Mouse (Mus musculus): ENCODE measurements around the gene Abcb6. TPM values are rescaled to one million over a fixed set of nuclear protein-coding genes. Genes with fewer than 3 reads are reported as not detected.

Gene Abcb6
- polyA plus RNA-seq, 1 experiment from 2014 or later = 12.0 TPM

GRCm38 (mm10) chr1:75136293-75136692, 43.9 kb downstream of the Abcb6 start:
- ATAC-seq (replicated peaks; ENCODE audit: insufficient number of reproducible peaks, low FRiP score, low TSS enrichment) = no peak
- WGBS (ENCODE audit: insufficient replicate concordance) = 56% methylated on average over 6 of the region's 6 CpGs
- H3K4me1 ChIP-seq (ENCODE audit: control insufficient read depth, insufficient read depth, low read length) = peaks cover 6% of the 10 kb centered on the region; the same call in 1 of the 2 replicates
- no peak overlapping the region; the same call in 1 of the 2 replicates for H3K4me2 ChIP-seq
- H3K4me3 ChIP-seq (ENCODE audit: low read depth, low read length) = no peak overlapping the region
- no peak overlapping the region for H3K9ac ChIP-seq (ENCODE audit: low read depth, low read length)
- H3K9me3 ChIP-seq (replicated peaks; ENCODE audit: control insufficient read depth, low read length) = no peaks in the 10 kb centered on the region
- no peaks in the 10 kb centered on the region for H3K27me3 ChIP-seq (ENCODE audit: control insufficient read depth, insufficient read depth, low read length)
- peaks cover 17% of the 10 kb centered on the region; the same call in 1 of the 2 replicates for H3K36me3 ChIP-seq (ENCODE audit: control insufficient read depth, insufficient read depth, low read length)
- peak overlapping the region; percentile 22 for H3K27ac ChIP-seq (ENCODE audit: low read depth, low read length)

- H3K36me3 ChIP-seq (ENCODE audit: control insufficient read depth, insufficient read depth, low read length) = peaks cover 10% of the 10 kb centered on the region; the same call in 1 of the 2 replicates
- no peak within 1 kb of the TSS for H3K4me3 ChIP-seq (ENCODE audit: low read depth, low read length)
- H3K4me1 ChIP-seq (ENCODE audit: control insufficient read depth, insufficient read depth, low read length) = no peaks in the 10 kb centered on the region
- H3K9ac ChIP-seq (ENCODE audit: low read depth, low read length) = no peak within 1 kb of the TSS
- H3K27me3 ChIP-seq (ENCODE audit: control insufficient read depth, insufficient read depth, low read length) = peaks cover 3% of the 10 kb centered on the region; the same call in 1 of the 2 replicates
- H3K27ac ChIP-seq (ENCODE audit: low read depth, low read length) = no peak within 1 kb of the TSS
- no peaks in the 10 kb centered on the region for H3K9me3 ChIP-seq (replicated peaks; ENCODE audit: control insufficient read depth, low read length)
- no peak within 1 kb of the TSS for H3K4me2 ChIP-seq
- no peak for ATAC-seq (replicated peaks; ENCODE audit: insufficient number of reproducible peaks, low FRiP score, low TSS enrichment)
- 61% methylated on average over 12 of the region's 12 CpGs for WGBS (ENCODE audit: insufficient replicate concordance)
Measured at GRCm38 (mm10) chr1:75133421-75134207, 46.6 kb downstream of the Abcb6 start, which contains the start of gene Slc23a3. Gene Slc23a3 (minus strand): TSS chr1:75133890.

DNA sequence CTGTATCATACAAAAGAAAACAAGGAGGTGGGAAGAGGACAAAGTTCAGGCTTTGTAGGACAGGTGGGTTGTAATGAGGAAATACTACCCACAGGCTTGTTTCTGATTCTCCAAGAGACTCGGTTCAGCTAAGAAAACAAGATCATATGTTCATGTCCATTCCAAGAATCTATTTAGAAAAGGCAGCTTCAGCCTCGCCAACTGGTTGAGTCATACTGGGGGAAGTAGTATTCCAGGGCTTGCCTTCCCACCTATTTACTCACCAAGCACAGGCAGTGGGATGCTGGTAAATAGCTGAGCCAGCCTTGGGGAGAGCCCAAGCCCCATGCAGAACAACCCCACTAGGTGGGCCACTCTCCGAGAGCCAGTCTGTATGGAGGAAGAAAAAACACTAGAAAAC, 51.6 kb downstream of the Abcb6 start:
- Histone ChIP-seq H3K27me3 (ENCODE audit: control insufficient read depth, insufficient read depth, low read length) (peaks cover 3% of the 10 kb centered on the region; the same call in 1 of the 2 replicates), H3K9me3 (replicated peaks; ENCODE audit: control insufficient read depth, low read length) (no peaks in the 10 kb centered on the region), H3K4me2 (no peak overlapping the region), H3K9ac (ENCODE audit: low read depth, low read length) (no peak overlapping the region), H3K4me3 (ENCODE audit: low read depth, low read length) (no peak overlapping the region), H3K27ac (ENCODE audit: low read depth, low read length) (no peak overlapping the region), H3K36me3 (ENCODE audit: control insufficient read depth, insufficient read depth, low read length) (no peaks in the 10 kb centered on the region), H3K4me1 (ENCODE audit: control insufficient read depth, insufficient read depth, low read length) (peaks cover 6% of the 10 kb centered on the region; the same call in 1 of the 2 replicates)
- WGBS (ENCODE audit: insufficient replicate concordance) = 80% methylated on average over 3 of the region's 3 CpGs
- ATAC-seq (replicated peaks; ENCODE audit: insufficient number of reproducible peaks, low FRiP score, low TSS enrichment) = no peak

DNA sequence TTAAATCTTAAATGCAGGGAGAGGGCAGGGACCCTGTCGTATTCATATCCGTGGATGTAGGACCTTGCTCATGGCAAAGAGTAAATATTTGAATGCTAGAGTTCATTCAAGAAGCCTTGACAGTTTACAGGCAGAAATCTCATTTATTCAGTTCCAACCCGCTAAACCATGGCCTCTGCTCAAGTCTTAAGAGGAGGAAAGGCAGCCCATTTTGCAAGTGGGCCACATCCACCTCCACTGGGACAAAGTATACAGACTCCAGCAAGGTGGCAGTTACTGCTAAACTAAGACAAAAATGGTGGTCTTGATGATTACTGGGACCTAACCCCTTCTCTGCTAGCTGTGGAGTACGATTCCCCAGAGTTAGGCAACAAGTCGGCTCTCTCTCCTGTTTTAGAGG, 54.8 kb downstream of the Abcb6 start:
- peak overlapping the region; percentile 63 for H3K4me2 ChIP-seq
- peak overlapping the region; percentile 96 for H3K27ac ChIP-seq (ENCODE audit: low read depth, low read length)
- ATAC-seq (replicated peaks; ENCODE audit: insufficient number of reproducible peaks, low FRiP score, low TSS enrichment) = no peak
- 36% methylated on average over 5 of the region's 5 CpGs for WGBS (ENCODE audit: insufficient replicate concordance)
- H3K27me3 ChIP-seq (ENCODE audit: control insufficient read depth, insufficient read depth, low read length) = peaks cover 3% of the 10 kb centered on the region; the same call in 1 of the 2 replicates
- H3K9me3 ChIP-seq (replicated peaks; ENCODE audit: control insufficient read depth, low read length) = no peaks in the 10 kb centered on the region
- peak overlapping the region; percentile 70 for H3K4me3 ChIP-seq (ENCODE audit: low read depth, low read length)
- H3K36me3 ChIP-seq (ENCODE audit: control insufficient read depth, insufficient read depth, low read length) = no peaks in the 10 kb centered on the region
- H3K4me1 ChIP-seq (ENCODE audit: control insufficient read depth, insufficient read depth, low read length) = peaks cover 6% of the 10 kb centered on the region; the same call in 1 of the 2 replicates
- peak overlapping the region; percentile 80; the same call in 1 of the 2 replicates for H3K9ac ChIP-seq (ENCODE audit: low read depth, low read length)

GRCm38 (mm10) chr1:75124346-75125321, 55.6 kb downstream of the Abcb6 start, which contains the start of gene Nhej1:
Gene Nhej1 (minus strand): TSS chr1:75125200.
- Histone ChIP-seq H3K9ac (ENCODE audit: low read depth, low read length) (peak within 1 kb of the TSS; percentile 80), H3K27me3 (ENCODE audit: control insufficient read depth, insufficient read depth, low read length) (peaks cover 3% of the 10 kb centered on the region; the same call in 1 of the 2 replicates), H3K4me2 (peak within 1 kb of the TSS; percentile 63), H3K4me1 (ENCODE audit: control insufficient read depth, insufficient read depth, low read length) (peaks cover 6% of the 10 kb centered on the region; the same call in 1 of the 2 replicates), H3K36me3 (ENCODE audit: control insufficient read depth, insufficient read depth, low read length) (no peaks in the 10 kb centered on the region), H3K9me3 (replicated peaks; ENCODE audit: control insufficient read depth, low read length) (no peaks in the 10 kb centered on the region), H3K27ac (ENCODE audit: low read depth, low read length) (peak within 1 kb of the TSS; percentile 96), H3K4me3 (ENCODE audit: low read depth, low read length) (peak within 1 kb of the TSS; percentile 70)
- WGBS (ENCODE audit: insufficient replicate concordance) = 2% methylated on average over 56 of the region's 56 CpGs
- peak; percentile 94 for ATAC-seq (replicated peaks; ENCODE audit: insufficient number of reproducible peaks, low FRiP score, low TSS enrichment)

DNA sequence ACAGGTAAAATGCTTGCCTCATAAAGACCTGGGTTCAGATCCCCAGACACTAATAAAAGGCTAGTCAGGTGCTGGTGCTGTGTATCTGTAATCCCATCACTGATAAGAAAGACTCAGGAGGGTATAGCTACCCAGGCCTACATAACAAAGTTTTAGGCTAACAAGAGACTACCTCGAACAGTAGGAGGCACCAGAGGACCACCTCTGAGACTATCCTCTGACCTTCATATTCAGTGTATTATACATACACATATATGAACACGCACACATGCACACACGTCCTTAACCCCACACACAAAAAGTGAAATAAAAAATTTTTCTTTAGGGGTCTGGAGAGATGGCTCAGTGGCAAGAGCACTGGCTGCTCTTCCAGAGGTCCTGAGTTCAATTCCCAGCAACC, 58.0 kb downstream of the Abcb6 start:
- peaks cover 6% of the 10 kb centered on the region; the same call in 1 of the 2 replicates for H3K4me1 ChIP-seq (ENCODE audit: control insufficient read depth, insufficient read depth, low read length)
- no peak overlapping the region for H3K4me2 ChIP-seq
- WGBS (ENCODE audit: insufficient replicate concordance) = 75% methylated on average over 3 of the region's 3 CpGs
- H3K36me3 ChIP-seq (ENCODE audit: control insufficient read depth, insufficient read depth, low read length) = no peaks in the 10 kb centered on the region
- H3K9me3 ChIP-seq (replicated peaks; ENCODE audit: control insufficient read depth, low read length) = no peaks in the 10 kb centered on the region
- H3K27ac ChIP-seq (ENCODE audit: low read depth, low read length) = no peak overlapping the region
- no peak overlapping the region for H3K4me3 ChIP-seq (ENCODE audit: low read depth, low read length)
- H3K9ac ChIP-seq (ENCODE audit: low read depth, low read length) = no peak overlapping the region
- no peak for ATAC-seq (replicated peaks; ENCODE audit: insufficient number of reproducible peaks, low FRiP score, low TSS enrichment)
- no peaks in the 10 kb centered on the region for H3K27me3 ChIP-seq (ENCODE audit: control insufficient read depth, insufficient read depth, low read length)

Small RNA genes within 50 kb of the gene (microRNA-seq; reads per million reads assigned to microRNA genes)
- not detected for gene Gm27943 (ENCODE audit: borderline number of aligned reads)

Other genes with a start within 250 kb of the Abcb6 start
- not detected in 2 replicates for gene Cfap65, start 244.8 kb downstream of the Abcb6 start, polyA plus RNA-seq (2014; fragmentation: Nextera tagmentation; extraction: Ambion mirVana)
- 0.16 and 0.17 TPM in 2 replicates for gene Ihh, start 228.7 kb downstream of the Abcb6 start, polyA plus RNA-seq (2014; fragmentation: Nextera tagmentation; extraction: Ambion mirVana)
- 7.6 and 8.5 TPM in 2 replicates for gene Nhej1, start 55.2 kb downstream of the Abcb6 start, polyA plus RNA-seq (2014; fragmentation: Nextera tagmentation; extraction: Ambion mirVana)
- 0.20 TPM in 1 of 2 replicates, not detected in the other for gene Slc23a3, start 46.5 kb downstream of the Abcb6 start, polyA plus RNA-seq (2014; fragmentation: Nextera tagmentation; extraction: Ambion mirVana)
- gene Cnppd1, start 37.7 kb downstream of the Abcb6 start, polyA plus RNA-seq (2014; fragmentation: Nextera tagmentation; extraction: Ambion mirVana) = 31.6 and 31.8 TPM in 2 replicates
- gene Retreg2, start 37.6 kb downstream of the Abcb6 start, polyA plus RNA-seq (2014; fragmentation: Nextera tagmentation; extraction: Ambion mirVana) = 31.9 and 37.7 TPM in 2 replicates
- gene Zfand2b, start 11.7 kb downstream of the Abcb6 start, polyA plus RNA-seq (2014; fragmentation: Nextera tagmentation; extraction: Ambion mirVana) = 31.9 and 33.8 TPM in 2 replicates
- gene Ankzf1, start 11.8 kb upstream of the Abcb6 start, polyA plus RNA-seq (2014; fragmentation: Nextera tagmentation; extraction: Ambion mirVana) = 18.7 and 24.2 TPM in 2 replicates
- gene Atg9a, start 11.8 kb upstream of the Abcb6 start, polyA plus RNA-seq (2014; fragmentation: Nextera tagmentation; extraction: Ambion mirVana) = 22.7 and 26.8 TPM in 2 replicates
- 6.8 and 8.4 TPM in 2 replicates for gene Glb1l, start 30.4 kb upstream of the Abcb6 start, polyA plus RNA-seq (2014; fragmentation: Nextera tagmentation; extraction: Ambion mirVana)
- gene Stk16, start 30.4 kb upstream of the Abcb6 start, polyA plus RNA-seq (2014; fragmentation: Nextera tagmentation; extraction: Ambion mirVana) = 81.7 and 82.8 TPM in 2 replicates
- gene Tuba4a, start 39.5 kb upstream of the Abcb6 start, polyA plus RNA-seq (2014; fragmentation: Nextera tagmentation; extraction: Ambion mirVana) = 39.2 and 39.8 TPM in 2 replicates
- not detected in 2 replicates for gene A630095N17Rik, start 51.7 kb upstream of the Abcb6 start, polyA plus RNA-seq (2014; fragmentation: Nextera tagmentation; extraction: Ambion mirVana)
- gene Dnajb2, start 56.0 kb upstream of the Abcb6 start, polyA plus RNA-seq (2014; fragmentation: Nextera tagmentation; extraction: Ambion mirVana) = 15.3 and 17.6 TPM in 2 replicates
- 0.51 and 0.74 TPM in 2 replicates for gene Ptprn, start 84.1 kb upstream of the Abcb6 start, polyA plus RNA-seq (2014; fragmentation: Nextera tagmentation; extraction: Ambion mirVana)
- gene Resp18, start 98.0 kb upstream of the Abcb6 start, polyA plus RNA-seq (2014; fragmentation: Nextera tagmentation; extraction: Ambion mirVana) = 0.30 TPM in 1 of 2 replicates, not detected in the other
- 119 and 121 TPM in 2 replicates for gene Dnpep, start 137.6 kb upstream of the Abcb6 start, polyA plus RNA-seq (2014; fragmentation: Nextera tagmentation; extraction: Ambion mirVana)
- 428 and 477 TPM in 2 replicates for gene Des, start 179.9 kb upstream of the Abcb6 start, polyA plus RNA-seq (2014; fragmentation: Nextera tagmentation; extraction: Ambion mirVana)
- gene Speg, start 194.9 kb upstream of the Abcb6 start, polyA plus RNA-seq (2014; fragmentation: Nextera tagmentation; extraction: Ambion mirVana) = 60.7 and 66.5 TPM in 2 replicates